Mouse (Mus musculus) right cerebral cortex, postnatal 25 days (tissue): Measurements from ENCODE around the gene Mettl24.

ENCODE experiments used
- DNase-seq: peaks from one replicate; pipeline ENCODE4 v3.0.0; 2022

Gene Mettl24

DNA sequence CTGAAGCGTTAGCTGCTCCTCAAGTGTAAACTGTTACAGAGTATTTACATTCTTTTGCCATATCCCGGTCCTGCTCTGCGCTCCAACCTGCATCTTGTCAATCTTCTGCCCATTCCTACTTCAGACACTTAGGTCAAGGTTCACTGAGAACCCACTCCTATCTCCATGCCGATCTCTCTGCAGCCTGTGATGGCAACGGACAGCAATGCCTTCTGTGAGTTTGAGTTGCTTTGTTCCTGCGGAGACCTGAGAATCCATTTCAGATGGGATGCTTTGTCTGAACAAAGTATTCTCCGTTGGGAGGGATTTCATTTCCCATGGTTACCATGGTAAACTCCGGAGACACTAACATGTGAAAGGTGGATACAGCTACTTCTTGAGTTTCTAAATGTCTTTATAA lies 2.6 kb downstream of the Mettl24 start:
- DNase-seq = no peak

DNA sequence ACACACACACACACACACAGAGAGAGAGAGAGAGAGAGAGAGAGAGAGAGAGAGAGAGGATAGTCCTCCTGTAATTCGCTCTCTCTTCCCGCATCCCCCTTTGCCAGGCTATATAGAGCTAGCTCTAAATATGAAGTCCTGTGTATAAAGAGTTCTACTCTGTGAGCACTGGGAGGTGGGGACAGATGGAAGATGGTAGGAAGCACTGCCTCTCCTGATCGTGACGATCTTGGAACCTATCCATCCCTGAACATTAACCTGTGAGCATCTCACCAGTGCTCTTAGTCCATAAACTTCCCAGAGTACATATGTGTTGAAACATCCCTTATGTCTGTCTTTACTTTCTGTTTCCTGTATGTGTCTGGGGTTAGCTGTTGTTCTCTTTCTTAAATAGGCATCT lies 3.9 kb downstream of the Mettl24 start:
- DNase-seq = no peak

DNA sequence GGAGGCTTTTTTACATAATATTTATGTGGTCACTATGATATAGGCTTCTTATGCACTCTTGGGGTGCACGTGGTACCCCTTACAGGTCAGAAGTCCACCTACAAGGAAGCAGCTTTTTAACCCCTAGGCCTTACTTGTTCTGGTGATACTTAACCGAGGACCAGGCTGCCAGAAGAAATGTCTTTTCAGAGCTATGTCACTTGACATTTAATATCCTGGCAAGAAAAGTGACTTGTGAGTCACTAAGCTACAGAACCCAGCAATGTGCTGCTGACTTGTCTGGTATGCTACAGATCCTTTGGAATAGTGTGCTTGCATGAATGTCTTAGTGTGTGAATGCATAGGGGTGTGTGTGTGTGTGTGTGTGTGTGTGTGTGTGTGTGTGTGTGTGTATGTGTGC lies 4.3 kb downstream of the Mettl24 start:
- DNase-seq = no peak

DNA sequence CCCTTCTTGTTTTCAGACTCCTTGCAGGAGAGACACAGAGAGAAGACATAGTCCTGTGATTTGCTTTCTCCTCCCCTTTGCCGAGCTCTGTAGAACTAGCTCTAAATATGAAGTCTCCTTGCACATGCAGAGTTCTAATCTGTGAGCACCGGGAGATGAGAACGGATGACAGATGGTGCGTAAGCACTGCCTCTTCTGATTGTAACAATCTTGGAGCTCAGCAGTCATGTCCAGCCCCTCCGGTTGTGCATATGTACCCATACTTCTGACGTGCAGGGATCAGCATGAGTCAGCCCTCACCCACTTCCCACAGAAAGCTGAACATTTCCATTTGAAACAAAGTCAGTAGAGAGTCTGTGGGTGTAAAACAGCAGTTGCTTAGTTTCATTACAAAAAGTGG lies 5.2 kb downstream of the Mettl24 start:
- peak; percentile 74 for DNase-seq

DNA sequence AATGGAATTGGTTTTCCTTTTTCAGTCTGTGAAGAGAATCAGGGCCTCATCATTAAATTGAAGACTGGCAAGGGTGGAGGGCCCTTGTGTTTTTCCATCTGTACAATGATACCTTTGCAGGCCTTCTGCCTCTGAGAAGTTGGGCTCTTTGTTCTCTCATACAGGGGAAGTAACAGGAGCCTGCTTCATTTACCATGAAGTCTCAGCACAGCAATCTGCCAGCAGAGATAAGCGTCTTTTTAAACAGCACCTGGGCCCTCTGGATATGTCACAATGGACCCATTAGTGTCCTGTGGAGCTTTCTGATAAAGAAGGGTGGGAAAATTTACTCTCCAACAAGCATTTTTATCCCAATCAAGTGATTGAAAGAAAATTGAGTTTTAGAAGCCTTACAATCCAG lies 5.8 kb downstream of the Mettl24 start:
- DNase-seq = no peak

GRCm38 (mm10) chr10:40698652-40699051 lies 15.6 kb downstream of the Mettl24 start:
- DNase-seq = no peak

DNA sequence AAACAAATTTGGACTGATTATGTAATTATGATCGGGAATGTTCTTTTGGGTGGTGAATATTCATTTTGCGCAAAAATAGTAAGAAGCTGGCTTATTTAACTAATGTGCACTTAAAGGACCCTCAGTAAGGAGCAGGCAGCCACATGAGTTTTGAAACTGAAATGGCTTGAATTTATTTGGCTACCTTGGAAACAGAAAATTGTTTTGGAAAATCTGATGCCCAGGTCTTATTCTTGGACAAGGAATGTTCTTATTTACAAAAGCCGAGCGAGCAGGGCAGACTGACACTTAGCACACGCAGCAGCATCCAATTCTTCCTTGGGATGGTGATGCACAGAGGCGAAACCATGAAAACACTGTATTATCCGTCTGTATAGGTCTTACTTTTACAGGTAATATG lies 28.0 kb downstream of the Mettl24 start:
- DNase-seq = peak; percentile 2

DNA sequence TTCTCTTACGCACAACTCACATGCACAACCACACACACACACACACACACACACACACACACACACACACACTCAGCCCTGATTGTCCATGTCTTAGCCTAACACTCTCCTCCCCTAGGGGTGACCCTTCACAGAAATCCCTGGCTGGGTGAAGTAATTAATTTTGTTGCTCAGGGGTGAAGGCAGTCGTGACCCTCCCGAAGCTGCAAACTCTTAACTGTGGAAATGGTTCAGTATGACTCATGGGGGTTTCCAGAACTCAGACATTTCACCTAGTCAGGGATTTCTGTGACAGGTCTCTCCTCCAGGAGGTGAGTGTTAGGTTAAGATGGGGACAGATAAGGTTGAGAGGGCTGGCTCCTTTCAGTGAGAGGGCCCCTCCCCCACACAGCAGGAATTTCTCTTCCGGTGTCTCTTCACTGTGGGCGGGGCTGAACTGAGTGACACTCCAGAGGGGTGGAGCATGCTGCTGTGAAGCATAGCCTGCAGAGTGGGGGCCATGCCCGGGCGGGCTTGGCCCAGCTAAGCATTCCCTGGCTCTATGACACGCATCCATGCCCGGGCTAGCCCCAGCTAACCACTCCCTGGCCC lies 30.0 kb downstream of the Mettl24 start:
- peak; percentile 2 for DNase-seq

- DNase-seq = peak; percentile 3
Observed at GRCm38 (mm10) chr10:40713829-40714228, 30.7 kb downstream of the Mettl24 start.

GRCm38 (mm10) chr10:40715151-40715550 lies 32.1 kb downstream of the Mettl24 start:
- DNase-seq = no peak

GRCm38 (mm10) chr10:40716296-40716695 lies 33.2 kb downstream of the Mettl24 start:
- no peak for DNase-seq

GRCm38 (mm10) chr10:40716713-40717112 lies 33.6 kb downstream of the Mettl24 start:
- DNase-seq = no peak

- no peak for DNase-seq
Observed at GRCm38 (mm10) chr10:40718362-40718761, 35.3 kb downstream of the Mettl24 start.

DNA sequence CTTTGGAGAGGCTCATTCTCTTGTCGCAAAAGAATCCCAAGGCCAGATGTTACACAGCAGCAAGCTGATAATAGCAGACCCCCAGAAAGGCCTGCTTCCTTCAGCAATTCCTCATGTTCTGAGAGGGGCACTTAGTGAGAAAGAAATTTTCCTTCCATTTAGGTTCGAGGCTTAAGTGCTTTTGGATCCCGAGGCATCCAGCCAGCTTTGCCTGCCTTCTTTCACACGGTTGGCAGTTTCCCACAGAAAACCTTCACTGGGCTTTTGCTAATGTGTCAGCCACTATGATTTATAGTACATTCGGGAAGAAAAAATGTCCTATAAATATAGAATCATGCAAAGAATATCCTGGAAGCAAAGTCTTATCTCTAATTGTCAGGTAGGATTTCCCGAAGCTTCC lies 36.0 kb downstream of the Mettl24 start:
- no peak for DNase-seq

- DNase-seq = no peak
Observed at GRCm38 (mm10) chr10:40720883-40721282, 37.8 kb downstream of the Mettl24 start.

DNA sequence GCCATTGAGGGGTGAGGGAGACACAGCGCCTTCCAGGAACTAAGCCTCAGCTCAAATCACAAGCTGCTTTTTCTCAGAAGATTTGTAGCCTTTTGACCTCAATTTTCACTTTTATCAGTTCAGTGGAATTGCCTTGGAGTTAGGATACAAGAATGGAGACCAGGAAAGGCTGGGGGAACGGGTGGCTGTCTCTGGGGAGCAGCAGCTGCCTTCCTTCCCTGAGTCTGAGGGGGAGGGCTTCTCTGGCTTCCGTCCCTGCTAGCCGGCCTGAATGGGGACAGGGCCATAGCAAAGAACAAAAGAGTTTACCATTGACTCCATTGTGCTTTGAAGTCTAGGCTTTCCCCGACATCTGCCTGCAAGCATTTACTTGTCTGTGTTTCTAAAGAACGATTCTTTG lies 41.3 kb downstream of the Mettl24 start:
- no peak for DNase-seq

- DNase-seq = no peak
Observed at GRCm38 (mm10) chr10:40725066-40725465, 42.0 kb downstream of the Mettl24 start.

GRCm38 (mm10) chr10:40725471-40725870 lies 42.4 kb downstream of the Mettl24 start:
- DNase-seq = no peak

DNA sequence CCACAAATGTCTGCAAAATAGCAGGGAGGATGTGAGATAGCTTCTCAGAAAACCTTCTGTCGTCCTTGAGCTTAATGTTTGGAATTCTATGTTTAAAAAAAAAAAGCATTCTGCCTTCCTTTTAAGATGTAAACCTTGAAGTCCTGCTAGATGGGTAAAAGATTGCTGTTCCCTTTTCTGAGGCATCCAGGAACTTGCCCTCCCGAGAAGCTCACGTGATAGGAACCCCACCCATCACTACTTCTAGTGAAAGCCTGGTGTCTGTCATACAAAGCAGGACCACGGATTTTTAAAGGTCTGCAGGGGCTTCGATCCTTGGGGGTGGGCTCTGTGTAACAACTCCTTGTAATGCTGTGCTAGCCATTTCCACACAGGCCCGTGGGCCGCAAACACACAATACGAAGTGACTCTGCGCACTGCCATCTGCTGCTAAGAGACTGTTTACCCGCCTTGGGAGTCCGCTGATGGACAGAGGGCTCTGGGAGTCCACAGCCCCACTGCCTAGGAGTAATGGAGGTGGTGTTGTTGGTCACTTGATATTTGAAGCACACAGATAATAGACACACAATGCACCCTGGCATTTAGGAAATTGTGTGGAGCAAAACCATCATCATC lies 43.3 kb downstream of the Mettl24 start:
- DNase-seq = no peak

GRCm38 (mm10) chr10:40726989-40727388 lies 43.9 kb downstream of the Mettl24 start:
- DNase-seq = no peak

DNA sequence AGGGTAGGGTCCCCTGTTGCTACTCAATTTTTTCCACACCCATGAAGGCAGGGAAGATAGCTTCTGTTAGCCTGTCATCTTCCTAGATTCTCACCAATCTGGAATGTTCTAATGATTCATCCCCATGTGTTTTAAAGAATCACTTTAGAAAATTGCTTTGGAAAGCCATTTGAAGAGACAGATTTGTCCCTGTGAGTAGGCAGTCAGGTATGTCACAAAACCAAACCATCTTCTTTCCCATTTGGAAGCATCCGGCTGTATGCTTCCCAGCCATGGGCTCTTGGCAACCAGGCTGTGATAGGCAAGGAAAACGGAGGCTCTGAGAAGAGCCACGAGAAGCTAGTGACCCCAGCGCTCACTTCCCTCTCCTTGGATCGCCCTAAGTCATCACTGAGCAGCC lies 47.1 kb downstream of the Mettl24 start:
- no peak for DNase-seq

DNA sequence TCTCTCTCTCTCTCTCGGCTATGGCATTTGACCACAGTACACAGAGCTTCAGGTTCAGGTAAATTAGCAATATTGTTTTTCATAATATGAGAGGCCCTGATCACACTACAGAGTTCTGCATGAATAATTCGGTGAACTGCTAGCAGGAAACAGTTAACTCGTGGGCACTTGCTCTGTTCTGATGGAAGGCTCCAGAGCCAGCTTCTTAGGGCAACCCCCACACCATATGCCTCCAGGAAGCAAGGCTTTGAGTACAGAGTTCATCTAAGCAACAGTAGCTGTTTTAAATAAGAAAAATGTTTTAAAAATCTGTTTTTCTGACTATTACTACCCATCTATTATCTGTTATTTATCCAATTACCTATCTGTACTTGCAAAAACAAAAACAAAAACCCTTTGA lies 50.2 kb downstream of the Mettl24 start:
- DNase-seq = no peak

DNA sequence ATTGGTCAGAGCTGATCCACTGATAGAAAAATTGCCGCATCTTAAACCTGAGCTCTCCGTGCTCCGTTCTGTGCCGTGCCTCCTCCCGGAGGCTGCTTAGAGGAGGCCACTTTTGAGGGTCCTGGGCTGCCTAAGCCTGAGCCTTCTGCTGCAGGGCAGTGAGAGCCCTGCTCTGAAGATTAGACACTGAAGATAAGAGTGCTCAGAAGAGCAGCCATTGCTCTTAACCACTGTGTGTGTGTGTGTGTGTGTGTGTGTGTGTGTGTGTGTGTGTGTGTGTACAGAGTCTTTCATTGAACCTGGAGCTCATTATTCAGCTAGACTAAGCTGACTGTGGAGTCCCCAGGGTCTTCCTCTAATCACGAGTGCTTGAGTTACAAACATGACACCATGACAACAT lies 53.1 kb downstream of the Mettl24 start:
- DNase-seq = no peak

- DNase-seq = no peak
Observed at GRCm38 (mm10) chr10:40737274-40738112, 54.4 kb downstream of the Mettl24 start.
